Mouse (Mus musculus) thymus, adult 18-20 months (tissue): ENCODE measurements around the gene Gm8906.
"Not testable (repeated sequence)": the region's sequence is repeated elsewhere in the genome, so short reads cannot be mapped to it uniquely, and the experiment has no call there.

Source experiments
- DNase-seq, 2 experiments: peaks; one replicate each; pipeline ENCODE4 v3.0.0; 2022; ENCODE audit warnings: mixed read lengths in 2 of 2

Gm8906 gene

GRCm38 (mm10) chr5:11502385-11502784 lies at the start of gene Gm8906:
Gene Gm8906, plus strand, starts transcription at chr5:11502685.
- not testable (repeated sequence) for DNase-seq
